Mouse (Mus musculus): ENCODE results near the gene Aicda. TPM values are rescaled to one million over a fixed set of nuclear protein-coding genes. Genes with fewer than 3 reads are reported as not detected.
"Not testable (repeated sequence)": the region's sequence is repeated elsewhere in the genome, so short reads cannot be mapped to it uniquely, and the experiment has no call there.

The Aicda gene
- polyA plus RNA-seq, 1 experiment from 2014 or later, result 0.12 TPM

GRCm38 (mm10) chr6:122562463-122562862 lies 8.9 kb downstream of the Aicda start:
- 3% methylated on average over 6 of the region's 6 CpGs for WGBS
- no peak overlapping the region for H3K9ac ChIP-seq (ENCODE audit: low read length)
- no peaks in the 10 kb centered on the region for H3K9me3 ChIP-seq (ENCODE audit: control insufficient read depth, low read length)
- no peaks in the 10 kb centered on the region for H3K36me3 ChIP-seq (ENCODE audit: control insufficient read depth, insufficient read depth, low read length)
- DNase-seq (ENCODE audit: low spot score) (peak; percentile 80), ATAC-seq (replicated peaks; ENCODE audit: low FRiP score, low TSS enrichment, low read depth) (no peak)
- H3K4me3 ChIP-seq (ENCODE audit: low read depth, low read length), result no peak overlapping the region
- H3K27me3 ChIP-seq (replicated peaks; ENCODE audit: control insufficient read depth, insufficient read depth, low read length), result peaks cover 5% of the 10 kb centered on the region; the same call in 1 of the 2 replicates
- H3K27ac ChIP-seq (ENCODE audit: low read depth), result no peak overlapping the region
- H3K4me2 ChIP-seq (ENCODE audit: low read length), result peak overlapping the region; percentile 9; the same call in 1 of the 2 replicates
- no peaks in the 10 kb centered on the region for H3K4me1 ChIP-seq (replicated peaks; ENCODE audit: control insufficient read depth, insufficient read depth, low read length)

GRCm38 (mm10) chr6:122565070-122565784 lies 11.6 kb downstream of the Aicda start:
- no peak overlapping the region for H3K4me2 ChIP-seq (ENCODE audit: low read length)
- no peaks in the 10 kb centered on the region for H3K36me3 ChIP-seq (ENCODE audit: control insufficient read depth, insufficient read depth, low read length)
- WGBS, result 89% methylated on average over 9 of the region's 9 CpGs
- no peak overlapping the region for H3K27ac ChIP-seq (ENCODE audit: low read depth)
- no peaks in the 10 kb centered on the region for H3K9me3 ChIP-seq (ENCODE audit: control insufficient read depth, low read length)
- H3K9ac ChIP-seq (ENCODE audit: low read length), result no peak overlapping the region
- DNase-seq (ENCODE audit: low spot score), result no peak
- H3K27me3 ChIP-seq (replicated peaks; ENCODE audit: control insufficient read depth, insufficient read depth, low read length), result peaks cover 5% of the 10 kb centered on the region; the same call in 1 of the 2 replicates
- no peak overlapping the region for H3K4me3 ChIP-seq (ENCODE audit: low read depth, low read length)
- H3K4me1 ChIP-seq (replicated peaks; ENCODE audit: control insufficient read depth, insufficient read depth, low read length), result no peaks in the 10 kb centered on the region
- ATAC-seq (replicated peaks; ENCODE audit: low FRiP score, low TSS enrichment, low read depth), result no peak

- no peak overlapping the region for H3K9ac ChIP-seq (ENCODE audit: low read length)
- DNase-seq (ENCODE audit: low spot score), result no peak
- H3K4me1 ChIP-seq (replicated peaks; ENCODE audit: control insufficient read depth, insufficient read depth, low read length), result no peaks in the 10 kb centered on the region
- no peak overlapping the region for H3K27ac ChIP-seq (ENCODE audit: low read depth)
- H3K9me3 ChIP-seq (ENCODE audit: control insufficient read depth, low read length), result no peaks in the 10 kb centered on the region
- no peak for ATAC-seq (replicated peaks; ENCODE audit: low FRiP score, low TSS enrichment, low read depth)
- H3K27me3 ChIP-seq (replicated peaks; ENCODE audit: control insufficient read depth, insufficient read depth, low read length), result no peaks in the 10 kb centered on the region
- H3K4me2 ChIP-seq (ENCODE audit: low read length), result no peak overlapping the region
- H3K36me3 ChIP-seq (ENCODE audit: control insufficient read depth, insufficient read depth, low read length), result no peaks in the 10 kb centered on the region
- no peak overlapping the region for H3K4me3 ChIP-seq (ENCODE audit: low read depth, low read length)
- WGBS, result 72% methylated on average over 5 of the region's 5 CpGs
Observed at GRCm38 (mm10) chr6:122569113-122569512, 15.5 kb downstream of the Aicda start.

- 78% methylated on average over 1 of the region's 1 CpGs for WGBS
Observed at GRCm38 (mm10) chr6:122569762-122570161, 16.2 kb downstream of the Aicda start.

GRCm38 (mm10) chr6:122570695-122571616 lies 17.4 kb downstream of the Aicda start:
- no peak overlapping the region for H3K4me2 ChIP-seq (ENCODE audit: low read length)
- no peak overlapping the region for H3K27ac ChIP-seq (ENCODE audit: low read depth)
- H3K9me3 ChIP-seq (ENCODE audit: control insufficient read depth, low read length), result no peaks in the 10 kb centered on the region
- 68% methylated on average over 8 of the region's 8 CpGs for WGBS
- H3K9ac ChIP-seq (ENCODE audit: low read length), result no peak overlapping the region
- no peak overlapping the region for H3K4me3 ChIP-seq (ENCODE audit: low read depth, low read length)
- H3K36me3 ChIP-seq (ENCODE audit: control insufficient read depth, insufficient read depth, low read length), result no peaks in the 10 kb centered on the region
- H3K27me3 ChIP-seq (replicated peaks; ENCODE audit: control insufficient read depth, insufficient read depth, low read length), result no peaks in the 10 kb centered on the region
- DNase-seq (ENCODE audit: low spot score) (no peak), ATAC-seq (replicated peaks; ENCODE audit: low FRiP score, low TSS enrichment, low read depth) (no peak)
- no peaks in the 10 kb centered on the region for H3K4me1 ChIP-seq (replicated peaks; ENCODE audit: control insufficient read depth, insufficient read depth, low read length)

More at GRCm38 (mm10) chr6:122569762-122570161, 16.2 kb downstream of the Aicda start:
- H3K4me1 ChIP-seq (replicated peaks; ENCODE audit: control insufficient read depth, insufficient read depth, low read length), result no peaks in the 10 kb centered on the region
- H3K27me3 ChIP-seq (replicated peaks; ENCODE audit: control insufficient read depth, insufficient read depth, low read length), result no peaks in the 10 kb centered on the region
- H3K4me3 ChIP-seq (ENCODE audit: low read depth, low read length), result no peak overlapping the region
- H3K36me3 ChIP-seq (ENCODE audit: control insufficient read depth, insufficient read depth, low read length), result no peaks in the 10 kb centered on the region
- ATAC-seq (replicated peaks; ENCODE audit: low FRiP score, low TSS enrichment, low read depth), result no peak
- no peaks in the 10 kb centered on the region for H3K9me3 ChIP-seq (ENCODE audit: control insufficient read depth, low read length)
- no peak for DNase-seq (ENCODE audit: low spot score)
- no peak overlapping the region for H3K9ac ChIP-seq (ENCODE audit: low read length)
- no peak overlapping the region for H3K4me2 ChIP-seq (ENCODE audit: low read length)
- no peak overlapping the region for H3K27ac ChIP-seq (ENCODE audit: low read depth)

GRCm38 (mm10) chr6:122571617-122571959 lies 18.0 kb downstream of the Aicda start:
- no peak overlapping the region for H3K27ac ChIP-seq (ENCODE audit: low read depth)

GRCm38 (mm10) chr6:122575037-122575436 lies 21.4 kb downstream of the Aicda start:
- not testable (repeated sequence) for H3K4me3 ChIP-seq (ENCODE audit: low read depth, low read length); ATAC-seq (replicated peaks; ENCODE audit: low FRiP score, low TSS enrichment, low read depth); H3K4me2 ChIP-seq (ENCODE audit: low read length); H3K9ac ChIP-seq (ENCODE audit: low read length); H3K36me3 ChIP-seq (ENCODE audit: control insufficient read depth, insufficient read depth, low read length); H3K9me3 ChIP-seq (ENCODE audit: control insufficient read depth, low read length); DNase-seq (ENCODE audit: low spot score); H3K4me1 ChIP-seq (replicated peaks; ENCODE audit: control insufficient read depth, insufficient read depth, low read length); H3K27me3 ChIP-seq (replicated peaks; ENCODE audit: control insufficient read depth, insufficient read depth, low read length); H3K27ac ChIP-seq (ENCODE audit: low read depth)
- 83% methylated on average over 1 of the region's 1 CpGs for WGBS

More at GRCm38 (mm10) chr6:122571617-122571959, 18.0 kb downstream of the Aicda start:
- no peak overlapping the region for H3K9ac ChIP-seq (ENCODE audit: low read length)
- no peaks in the 10 kb centered on the region for H3K36me3 ChIP-seq (ENCODE audit: control insufficient read depth, insufficient read depth, low read length)
- no peaks in the 10 kb centered on the region for H3K9me3 ChIP-seq (ENCODE audit: control insufficient read depth, low read length)
- H3K4me3 ChIP-seq (ENCODE audit: low read depth, low read length), result no peak overlapping the region
- no peak overlapping the region for H3K4me2 ChIP-seq (ENCODE audit: low read length)
- no peak for DNase-seq (ENCODE audit: low spot score)
- ATAC-seq (replicated peaks; ENCODE audit: low FRiP score, low TSS enrichment, low read depth), result no peak
- H3K27me3 ChIP-seq (replicated peaks; ENCODE audit: control insufficient read depth, insufficient read depth, low read length), result no peaks in the 10 kb centered on the region
- no peaks in the 10 kb centered on the region for H3K4me1 ChIP-seq (replicated peaks; ENCODE audit: control insufficient read depth, insufficient read depth, low read length)
- 74% methylated on average over 3 of the region's 3 CpGs for WGBS

- Histone ChIP-seq H3K27ac (ENCODE audit: low read depth) (no peak overlapping the region), H3K9me3 (ENCODE audit: control insufficient read depth, low read length) (no peaks in the 10 kb centered on the region), H3K9ac (ENCODE audit: low read length) (no peak overlapping the region), H3K4me2 (ENCODE audit: low read length) (no peak overlapping the region), H3K4me3 (ENCODE audit: low read depth, low read length) (no peak overlapping the region), H3K27me3 (replicated peaks; ENCODE audit: control insufficient read depth, insufficient read depth, low read length) (no peaks in the 10 kb centered on the region), H3K36me3 (ENCODE audit: control insufficient read depth, insufficient read depth, low read length) (no peaks in the 10 kb centered on the region), H3K4me1 (replicated peaks; ENCODE audit: control insufficient read depth, insufficient read depth, low read length) (no peaks in the 10 kb centered on the region)
- no peak for DNase-seq (ENCODE audit: low spot score)
- WGBS, result 86% methylated on average over 3 of the region's 3 CpGs
- no peak for ATAC-seq (replicated peaks; ENCODE audit: low FRiP score, low TSS enrichment, low read depth)
Observed at GRCm38 (mm10) chr6:122577030-122577429, 23.4 kb downstream of the Aicda start.

Measured in intestine, embryonic 14.5 days (tissue).